Mouse (Mus musculus) brain, embryonic 14.5 days (tissue): Measurements from ENCODE around the gene Sh2b1.

Experiments
- CTCF ChIP-seq: fragments of 200-500 bp; IDR thresholded peaks from 2 replicates; pipeline ENCODE4 v1.5.1; 2012; ENCODE audit warnings: inconsistent platforms, mild to moderate bottlenecking, moderate library complexity, borderline replicate concordance; ENCODE audit not compliant: insufficient read depth, insufficient read length; ENCODE audit errors: extremely low read depth
- POLR2A ChIP-seq: fragments of 200-500 bp; IDR thresholded peaks from 2 replicates; pipeline ENCODE4 v1.6.1; 2012; ENCODE audit warnings: mild to moderate bottlenecking, inconsistent platforms, borderline replicate concordance; ENCODE audit not compliant: poor library complexity, insufficient read depth, insufficient read length, severe bottlenecking; ENCODE audit errors: extremely low read depth

- no peak for TF ChIP-seq CTCF
- TF ChIP-seq POLR2A: no peak
Observed at GRCm38 (mm10) chr7:126482392-126482871, 7.2 kb upstream of the Sh2b1 start.
